Mouse (Mus musculus): ENCODE results near the gene Cdcp1.

The Cdcp1 gene

GRCm38 (mm10) chr9:123152026-123152425 lies 63.8 kb downstream of the Cdcp1 start:
- DNase-seq (ENCODE audit: low spot score in 2 of 2), result no peak

GRCm38 (mm10) chr9:123151561-123151960 lies 64.3 kb downstream of the Cdcp1 start:
- no peak for DNase-seq (ENCODE audit: low spot score in 2 of 2)

- peak in 1 of 2 experiments; percentile 51 for DNase-seq (ENCODE audit: low spot score in 2 of 2)
Measured at GRCm38 (mm10) chr9:123150241-123151020, 65.4 kb downstream of the Cdcp1 start, which contains the start of gene Clec3b. Clec3b (plus strand) TSS chr9:123150946.

- DNase-seq (ENCODE audit: low spot score in 2 of 2), result peak in 1 of 2 experiments; percentile 57
Measured at GRCm38 (mm10) chr9:123148430-123148829, 67.4 kb downstream of the Cdcp1 start.

- no peak for DNase-seq (ENCODE audit: low spot score in 2 of 2)
Measured at GRCm38 (mm10) chr9:123139887-123140614, 75.8 kb downstream of the Cdcp1 start.

GRCm38 (mm10) chr9:123138891-123139474 lies 76.9 kb downstream of the Cdcp1 start:
- DNase-seq (ENCODE audit: low spot score in 2 of 2), result peak in 1 of 2 experiments; percentile 79

- peak in 1 of 2 experiments; percentile 68 for DNase-seq (ENCODE audit: low spot score in 2 of 2)
Measured at GRCm38 (mm10) chr9:123136953-123137682, 78.7 kb downstream of the Cdcp1 start.

GRCm38 (mm10) chr9:123132994-123133393 lies 82.8 kb downstream of the Cdcp1 start:
- DNase-seq (ENCODE audit: low spot score in 2 of 2), result no peak

GRCm38 (mm10) chr9:123127663-123128062 lies 88.2 kb downstream of the Cdcp1 start:
- no peak for DNase-seq (ENCODE audit: low spot score in 2 of 2)

GRCm38 (mm10) chr9:123124413-123124981 lies 91.3 kb downstream of the Cdcp1 start:
- no peak for DNase-seq (ENCODE audit: low spot score in 2 of 2)

- peak in 1 of 2 experiments; percentile 35 for DNase-seq (ENCODE audit: low spot score in 2 of 2)
Measured at GRCm38 (mm10) chr9:123123571-123124412, 92.0 kb downstream of the Cdcp1 start.

- no peak for DNase-seq (ENCODE audit: low spot score in 2 of 2)
Measured at GRCm38 (mm10) chr9:123123017-123123416, 92.8 kb downstream of the Cdcp1 start.

Data from urinary bladder, adult 18-20 months (tissue).